Mouse (Mus musculus) thymus, adult 18-20 months (tissue): Measurements from ENCODE around the gene Ptma.
"Not testable (repeated sequence)": the region's sequence is repeated elsewhere in the genome, so short reads cannot be mapped to it uniquely, and the experiment has no call there.

Experiments
- DNase-seq, 2 experiments: peaks; one replicate each; pipeline ENCODE4 v3.0.0; 2022; ENCODE audit warnings: mixed read lengths in 2 of 2

Ptma gene

GRCm38 (mm10) chr1:86526116-86526788 is at the start of gene Ptma:
Ptma (plus strand) TSS chr1:86526726.
- peak; percentile 99 for DNase-seq

DNA sequence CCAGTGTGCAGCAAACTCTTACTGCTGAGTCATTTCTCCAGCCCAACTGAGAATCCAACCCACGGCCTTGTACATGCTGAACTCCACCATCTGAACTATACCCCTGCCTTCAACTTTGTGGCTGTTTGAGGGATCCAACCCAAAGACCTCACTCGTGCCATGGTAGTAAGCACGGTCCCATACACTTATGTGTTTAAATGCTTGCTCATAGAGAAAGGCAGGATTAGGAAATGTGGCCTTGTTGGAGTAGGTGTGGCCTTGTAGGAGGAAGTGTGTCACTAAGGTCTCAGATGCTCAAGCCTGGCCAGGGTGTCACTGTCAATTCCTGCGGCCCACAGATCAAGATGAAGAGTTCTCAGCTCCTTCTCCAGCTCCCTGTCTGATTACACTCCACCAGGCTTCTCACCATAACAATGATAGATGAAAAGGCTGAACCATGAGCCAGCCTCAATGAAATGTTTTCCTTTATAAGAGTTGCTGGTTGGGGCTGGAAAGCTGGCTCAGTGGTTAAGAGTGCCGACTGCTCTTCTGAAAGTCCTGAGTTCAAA is 48.7 kb upstream of the Ptma start:
- no peak for DNase-seq

- DNase-seq: no peak
Observed at GRCm38 (mm10) chr1:86479099-86479825, 47.3 kb upstream of the Ptma start.

- no peak for DNase-seq
Observed at GRCm38 (mm10) chr1:86480288-86480687, 46.2 kb upstream of the Ptma start.

GRCm38 (mm10) chr1:86480735-86481447 is 45.6 kb upstream of the Ptma start:
- DNase-seq: no peak

- DNase-seq: no peak
Observed at GRCm38 (mm10) chr1:86481468-86481867, 45.1 kb upstream of the Ptma start.

DNA sequence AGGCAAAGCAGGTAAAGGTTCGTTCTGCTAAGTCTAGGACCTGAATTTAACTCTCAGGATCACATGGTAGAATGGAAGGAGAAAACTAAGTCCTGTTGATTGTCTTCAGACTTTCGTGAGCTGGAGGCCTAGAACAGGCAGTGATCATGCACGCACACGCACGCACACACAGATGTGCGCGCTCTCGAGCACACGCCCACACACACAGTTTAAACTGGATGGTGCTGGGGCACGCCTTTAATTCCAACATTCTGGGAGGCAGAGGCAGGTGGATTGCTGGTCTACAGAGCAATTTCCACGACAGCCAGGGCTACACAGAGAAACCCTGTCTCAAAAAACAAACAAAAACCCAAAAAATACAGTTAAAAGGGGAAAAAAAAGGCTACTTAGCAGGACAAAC is 44.2 kb upstream of the Ptma start:
- no peak for DNase-seq

- no peak for DNase-seq
Observed at GRCm38 (mm10) chr1:86482761-86483160, 43.8 kb upstream of the Ptma start.

DNA sequence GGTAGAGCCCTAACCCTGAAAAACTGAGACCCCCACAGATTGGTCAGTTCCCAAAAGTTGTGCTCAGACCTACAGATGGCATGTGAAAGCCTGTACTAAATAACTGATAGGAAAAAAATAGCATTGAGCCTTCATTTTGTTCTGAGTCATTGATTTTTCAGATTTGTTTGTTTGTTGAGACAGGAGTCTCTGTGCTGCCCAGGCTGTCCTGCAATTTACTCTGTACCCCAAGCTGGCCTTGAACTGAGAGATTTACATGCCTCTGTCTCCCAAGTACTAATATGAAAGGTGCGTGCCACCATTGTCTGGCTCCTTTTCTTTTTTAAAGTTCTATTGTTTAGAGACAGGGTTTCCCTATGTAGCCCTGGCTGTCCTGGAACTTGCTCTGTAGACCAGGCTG is 41.2 kb upstream of the Ptma start:
- DNase-seq: no peak

DNA sequence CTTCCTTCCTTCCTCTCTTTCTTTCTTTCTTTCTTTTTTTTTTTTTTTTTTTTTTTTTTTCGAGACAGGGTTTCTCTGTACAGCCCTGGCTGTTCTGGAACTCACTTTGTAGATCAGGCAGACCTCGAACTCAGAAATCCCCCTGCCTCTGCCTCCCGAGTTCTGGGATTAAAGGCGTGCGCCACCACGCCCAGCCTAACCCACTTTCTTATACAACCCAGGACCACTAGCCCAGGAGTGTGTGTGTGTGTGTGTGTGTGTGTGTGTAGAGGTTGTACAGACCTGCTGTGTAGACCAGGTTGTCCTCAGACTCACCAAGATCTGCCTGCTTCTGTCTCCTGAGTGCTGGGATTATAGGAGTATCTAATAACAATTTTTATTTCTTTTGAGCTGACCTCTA is 40.7 kb upstream of the Ptma start:
- not testable (repeated sequence) for DNase-seq

GRCm38 (mm10) chr1:86486703-86487294 is 39.7 kb upstream of the Ptma start:
- DNase-seq: no peak

DNA sequence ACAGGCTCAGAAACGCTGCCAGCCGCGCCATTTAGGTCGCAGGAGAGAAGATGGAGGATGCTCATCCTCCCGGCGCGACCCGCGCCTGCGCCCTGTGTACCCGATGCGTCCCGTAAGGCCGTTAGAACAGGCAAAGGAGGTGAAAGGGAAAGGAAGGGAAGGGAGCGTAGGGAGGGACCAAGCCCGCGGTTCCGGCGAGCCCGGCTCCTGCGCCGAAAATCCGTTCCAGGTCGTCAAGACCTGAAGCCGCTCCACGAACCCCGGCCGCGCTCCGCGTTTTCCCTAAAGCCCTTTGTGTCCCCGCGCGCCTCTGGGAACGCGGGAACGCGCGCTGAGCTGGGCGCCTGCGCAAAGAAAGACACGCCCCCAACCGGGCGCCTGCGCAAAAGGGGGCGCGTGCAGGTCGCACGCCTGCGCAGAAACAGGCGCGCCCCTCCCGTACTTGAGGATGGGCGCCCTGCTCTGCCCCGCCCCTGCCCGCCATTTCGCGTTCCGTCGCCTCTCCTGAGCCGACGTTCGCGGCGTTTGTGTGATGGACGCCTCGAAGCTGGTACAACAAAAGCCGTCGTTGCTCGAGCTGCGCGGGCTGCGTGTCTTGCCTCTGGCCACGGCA is 39.1 kb upstream of the Ptma start:
- DNase-seq: peak; percentile 98

DNA sequence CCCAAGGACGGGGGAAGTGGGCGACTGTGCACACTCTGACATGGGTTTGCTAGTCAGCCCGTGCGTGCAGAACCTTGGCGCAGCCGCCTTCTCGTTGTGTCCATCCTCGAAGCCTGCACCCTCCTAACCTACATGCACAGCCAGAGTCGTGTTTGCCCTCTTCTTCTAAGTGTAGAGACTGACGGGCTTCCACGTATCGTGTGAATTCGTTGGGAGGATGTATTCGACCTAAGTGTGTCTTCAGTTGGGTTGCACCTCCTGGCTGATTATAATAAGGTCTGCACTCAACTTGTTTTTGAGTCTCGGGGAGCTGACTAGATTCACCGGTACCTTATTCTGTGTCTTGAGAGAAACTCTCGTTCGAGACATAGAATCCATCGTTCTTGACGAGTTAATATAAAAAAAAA is 38.6 kb upstream of the Ptma start:
- DNase-seq: no peak

DNA sequence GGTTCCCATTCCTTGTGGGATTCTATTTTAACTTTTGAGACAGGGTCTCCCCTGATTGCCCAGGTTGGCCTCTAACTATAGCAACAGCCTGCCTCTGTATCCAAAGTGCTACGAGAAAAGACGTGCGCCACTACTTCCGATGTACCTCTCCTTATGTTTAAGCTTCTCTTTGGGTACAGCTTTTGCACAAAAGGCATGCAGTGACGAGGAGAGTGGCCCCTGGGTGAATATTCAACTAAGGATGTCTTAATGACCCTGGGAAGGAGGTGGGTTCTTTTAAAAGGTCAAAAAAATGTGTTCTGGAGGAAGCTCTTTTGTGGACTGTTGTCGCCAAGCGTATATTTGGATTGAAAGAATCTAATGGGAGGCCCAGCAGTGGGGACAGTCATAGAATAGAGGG is 38.2 kb upstream of the Ptma start:
- no peak for DNase-seq

GRCm38 (mm10) chr1:86488774-86489173 is 37.8 kb upstream of the Ptma start:
- DNase-seq: no peak

DNA sequence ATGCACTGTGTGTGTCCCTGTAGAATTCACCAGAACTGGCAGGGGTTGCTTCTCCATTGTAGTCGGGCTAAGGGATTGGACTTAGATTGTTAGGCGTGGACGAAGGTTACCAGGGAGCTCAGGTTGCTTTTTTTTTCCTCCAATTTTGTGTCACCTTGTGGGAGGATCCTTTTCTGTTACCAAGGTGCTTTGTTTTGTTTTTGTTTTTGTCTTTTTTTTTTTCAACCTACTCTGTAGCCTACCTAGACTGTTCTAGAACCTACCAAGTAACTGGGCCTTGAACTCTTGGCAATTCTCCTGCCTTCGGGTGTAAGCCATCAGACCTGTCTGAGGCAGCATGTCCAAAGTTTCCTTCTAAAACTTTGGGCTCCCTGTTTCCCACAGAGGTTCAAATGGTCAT is 36.6 kb upstream of the Ptma start:
- DNase-seq: no peak

GRCm38 (mm10) chr1:86490697-86491096 is 35.8 kb upstream of the Ptma start:
- DNase-seq: no peak

DNA sequence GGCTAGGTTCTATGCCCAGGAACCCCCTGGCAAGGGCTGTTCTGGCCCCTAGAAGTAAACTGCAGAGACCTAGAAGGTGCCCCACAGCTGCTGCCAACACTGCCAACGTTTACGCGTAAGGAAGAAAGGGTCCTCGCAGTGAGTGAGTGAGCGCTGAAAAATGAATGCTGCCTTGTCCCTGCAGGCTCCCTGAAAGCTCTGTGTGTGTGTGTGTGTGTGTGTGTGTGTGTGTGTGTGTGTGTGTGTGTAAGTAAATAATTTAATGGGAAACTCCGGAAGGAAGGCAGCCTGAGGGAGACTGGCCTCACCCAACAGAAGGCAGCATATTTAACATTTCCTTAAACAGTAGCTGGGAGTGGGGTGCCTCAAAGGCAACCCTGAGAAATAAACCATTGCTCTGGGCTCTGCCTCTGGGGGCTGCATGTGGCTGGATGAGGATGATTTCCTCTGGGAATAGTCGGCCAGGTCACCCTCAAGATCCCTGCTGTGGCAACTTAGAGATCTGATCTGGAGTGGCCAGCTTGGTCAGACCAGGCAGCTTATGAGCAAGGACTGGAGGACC is 34.9 kb upstream of the Ptma start:
- no peak for DNase-seq

GRCm38 (mm10) chr1:86492095-86493070 is 34.1 kb upstream of the Ptma start:
- no peak for DNase-seq

DNA sequence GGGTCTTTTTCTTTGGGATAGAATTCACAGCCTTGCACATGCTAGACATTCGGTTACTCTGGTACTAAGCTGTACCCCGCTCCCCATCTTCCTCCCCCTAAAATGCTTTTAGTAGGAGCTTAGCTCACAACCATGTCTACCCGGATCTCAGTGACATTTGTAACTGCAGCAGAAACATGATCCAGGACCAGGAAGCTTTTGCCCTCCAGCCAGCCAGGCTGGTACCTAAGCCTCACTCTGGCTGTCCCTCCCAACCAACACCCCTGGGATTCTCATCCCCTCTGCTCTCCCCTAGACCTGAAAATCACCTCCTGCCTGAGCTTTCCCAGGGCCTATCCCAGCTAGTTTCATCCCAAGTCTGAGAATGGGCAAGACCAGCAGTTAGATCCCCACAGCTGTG is 32.7 kb upstream of the Ptma start:
- no peak for DNase-seq

DNA sequence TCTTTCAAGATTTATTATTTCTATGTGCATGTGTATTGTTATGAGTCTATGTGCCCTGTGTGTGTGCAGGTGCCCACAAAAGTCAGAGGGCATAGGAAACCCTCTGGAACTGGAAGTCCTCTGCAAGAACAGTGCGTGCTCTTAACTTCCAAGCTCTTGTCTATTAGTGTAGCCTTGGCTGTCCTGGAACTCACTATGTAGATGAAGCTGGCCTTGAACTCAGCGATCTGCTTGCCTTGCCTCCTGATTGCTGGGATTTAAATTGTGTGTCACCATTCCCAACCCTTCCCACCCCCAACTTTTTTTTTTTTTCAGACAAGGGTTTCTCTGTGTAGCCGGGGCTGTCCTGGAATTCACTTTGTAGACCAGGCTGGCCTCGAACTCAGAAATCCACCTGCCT is 30.2 kb upstream of the Ptma start:
- no peak for DNase-seq
